Mouse (Mus musculus): ENCODE data around the gene Pou2f2. TPM values are rescaled to one million over a fixed set of nuclear protein-coding genes. Genes with fewer than 3 reads are reported as not detected.

Pou2f2 gene
- polyA plus RNA-seq, 1 experiment from 2014 or later: 0.55 TPM

- WGBS: 65% methylated on average over 12 of the region's 12 CpGs
- H3K27ac ChIP-seq: no peak overlapping the region
- no peaks in the 10 kb centered on the region for H3K36me3 ChIP-seq
- H3K4me2 ChIP-seq: no peak overlapping the region
- H3K27me3 ChIP-seq: no peaks in the 10 kb centered on the region
- 0 out of 2 replicates have a peak, but pooled peaks cover 7% of the 10 kb centered on the region for H3K4me1 ChIP-seq
- no peak overlapping the region for H3K4me3 ChIP-seq
- no peak overlapping the region for H3K9ac ChIP-seq
- ATAC-seq (ENCODE audit: borderline replicate concordance, extremely low read depth, low FRiP score, low TSS enrichment): no peak
- H3K9me3 ChIP-seq: no peaks in the 10 kb centered on the region
These were observed 70.2 kb downstream of the Pou2f2 start for GRCm38 (mm10) chr7:25109355-25109754.

GRCm38 (mm10) chr7:25106790-25107502 lies 72.6 kb downstream of the Pou2f2 start:
- WGBS: 34% methylated on average over 17 of the region's 17 CpGs
- Histone ChIP-seq H3K4me2 (no peak overlapping the region), H3K9me3 (no peaks in the 10 kb centered on the region), H3K4me1 (0 out of 2 replicates have a peak, but pooled peaks cover 7% of the 10 kb centered on the region), H3K27me3 (no peaks in the 10 kb centered on the region), H3K4me3 (no peak overlapping the region), H3K9ac (no peak overlapping the region), H3K36me3 (no peaks in the 10 kb centered on the region), H3K27ac (no peak overlapping the region)
- ATAC-seq (ENCODE audit: borderline replicate concordance, extremely low read depth, low FRiP score, low TSS enrichment): peak; percentile 15; the same call in 1 of the 2 replicates

- Histone ChIP-seq H3K4me1 (0 out of 2 replicates have a peak, but pooled peaks cover 7% of the 10 kb centered on the region), H3K9ac (no peak overlapping the region), H3K27me3 (no peaks in the 10 kb centered on the region), H3K4me2 (no peak overlapping the region), H3K27ac (no peak overlapping the region), H3K4me3 (no peak overlapping the region), H3K9me3 (no peaks in the 10 kb centered on the region), H3K36me3 (no peaks in the 10 kb centered on the region)
- no peak; the same call in 1 of the 2 replicates for ATAC-seq (ENCODE audit: borderline replicate concordance, extremely low read depth, low FRiP score, low TSS enrichment)
- 14% methylated on average over 17 of the region's 17 CpGs for WGBS
These were observed 73.9 kb downstream of the Pou2f2 start for GRCm38 (mm10) chr7:25105411-25106160.

- Histone ChIP-seq H3K4me3 (no peak overlapping the region), H3K4me1 (no peaks in the 10 kb centered on the region), H3K27ac (no peak overlapping the region), H3K27me3 (no peaks in the 10 kb centered on the region), H3K9me3 (no peaks in the 10 kb centered on the region), H3K4me2 (no peak overlapping the region), H3K9ac (no peak overlapping the region), H3K36me3 (no peaks in the 10 kb centered on the region)
- 39% methylated on average over 4 of the region's 4 CpGs for WGBS
- ATAC-seq (ENCODE audit: borderline replicate concordance, extremely low read depth, low FRiP score, low TSS enrichment): no peak
These were observed 79.9 kb downstream of the Pou2f2 start for GRCm38 (mm10) chr7:25099581-25099980.

GRCm38 (mm10) chr7:25098169-25098568 lies 81.4 kb downstream of the Pou2f2 start:
- Histone ChIP-seq H3K4me3 (no peak overlapping the region), H3K27me3 (no peaks in the 10 kb centered on the region), H3K27ac (no peak overlapping the region), H3K9ac (no peak overlapping the region), H3K4me1 (peaks cover 2% of the 10 kb centered on the region; the same call in 1 of the 2 replicates), H3K36me3 (no peaks in the 10 kb centered on the region), H3K9me3 (no peaks in the 10 kb centered on the region), H3K4me2 (no peak overlapping the region)
- 60% methylated on average over 3 of the region's 3 CpGs for WGBS
- ATAC-seq (ENCODE audit: borderline replicate concordance, extremely low read depth, low FRiP score, low TSS enrichment): no peak

- 26% methylated on average over 10 of the region's 10 CpGs for WGBS
- Histone ChIP-seq H3K4me2 (no peak overlapping the region), H3K9ac (no peak overlapping the region), H3K9me3 (no peaks in the 10 kb centered on the region), H3K4me1 (peaks cover 17% of the 10 kb centered on the region; the same call in 1 of the 2 replicates), H3K27me3 (no peaks in the 10 kb centered on the region), H3K36me3 (peaks cover 10% of the 10 kb centered on the region; the same call in 1 of the 2 replicates), H3K4me3 (no peak overlapping the region), H3K27ac (no peak overlapping the region)
- ATAC-seq (ENCODE audit: borderline replicate concordance, extremely low read depth, low FRiP score, low TSS enrichment): no peak
These were observed 89.7 kb downstream of the Pou2f2 start for GRCm38 (mm10) chr7:25089875-25090274.

- Histone ChIP-seq H3K27ac (no peak overlapping the region), H3K27me3 (no peaks in the 10 kb centered on the region), H3K9me3 (no peaks in the 10 kb centered on the region), H3K9ac (no peak overlapping the region), H3K36me3 (peaks cover 17% of the 10 kb centered on the region), H3K4me3 (no peak overlapping the region), H3K4me1 (peaks cover 17% of the 10 kb centered on the region; the same call in 1 of the 2 replicates), H3K4me2 (peak overlapping the region; percentile 19; the same call in 1 of the 2 replicates)
- ATAC-seq (ENCODE audit: borderline replicate concordance, extremely low read depth, low FRiP score, low TSS enrichment): no peak
- 20% methylated on average over 10 of the region's 11 CpGs for WGBS
These were observed 90.6 kb downstream of the Pou2f2 start for GRCm38 (mm10) chr7:25088968-25089367.

- 14% methylated on average over 10 of the region's 10 CpGs for WGBS
- H3K4me2 ChIP-seq: peak overlapping the region; percentile 19; the same call in 1 of the 2 replicates
- ATAC-seq (ENCODE audit: borderline replicate concordance, extremely low read depth, low FRiP score, low TSS enrichment): no peak
These were observed 91.0 kb downstream of the Pou2f2 start for GRCm38 (mm10) chr7:25088531-25088930.

GRCm38 (mm10) chr7:25087972-25088371 lies 91.6 kb downstream of the Pou2f2 start:
- Histone ChIP-seq H3K36me3 (peaks cover 27% of the 10 kb centered on the region), H3K4me2 (no peak overlapping the region), H3K9me3 (no peaks in the 10 kb centered on the region), H3K9ac (no peak overlapping the region), H3K4me1 (peaks cover 13% of the 10 kb centered on the region; the same call in 1 of the 2 replicates), H3K4me3 (no peak overlapping the region), H3K27ac (no peak overlapping the region), H3K27me3 (no peaks in the 10 kb centered on the region)
- no peak for ATAC-seq (ENCODE audit: borderline replicate concordance, extremely low read depth, low FRiP score, low TSS enrichment)
- 52% methylated on average over 5 of the region's 5 CpGs for WGBS

More at GRCm38 (mm10) chr7:25088531-25088930, 91.0 kb downstream of the Pou2f2 start:
- no peaks in the 10 kb centered on the region for H3K9me3 ChIP-seq
- no peak overlapping the region for H3K9ac ChIP-seq
- peaks cover 17% of the 10 kb centered on the region; the same call in 1 of the 2 replicates for H3K4me1 ChIP-seq
- H3K4me3 ChIP-seq: no peak overlapping the region
- H3K27me3 ChIP-seq: no peaks in the 10 kb centered on the region
- no peak overlapping the region for H3K27ac ChIP-seq
- H3K36me3 ChIP-seq: peaks cover 22% of the 10 kb centered on the region

GRCm38 (mm10) chr7:25087256-25087912 lies 92.1 kb downstream of the Pou2f2 start:
- no peak for ATAC-seq (ENCODE audit: borderline replicate concordance, extremely low read depth, low FRiP score, low TSS enrichment)
- WGBS: 55% methylated on average over 10 of the region's 10 CpGs
- peaks cover 33% of the 10 kb centered on the region for H3K36me3 ChIP-seq

GRCm38 (mm10) chr7:25086656-25087055 lies 92.9 kb downstream of the Pou2f2 start:
- H3K4me1 ChIP-seq: peaks cover 12% of the 10 kb centered on the region; the same call in 1 of the 2 replicates
- H3K27ac ChIP-seq: no peak overlapping the region
- H3K4me2 ChIP-seq: no peak overlapping the region
- WGBS: 59% methylated on average over 3 of the region's 3 CpGs
- H3K9ac ChIP-seq: no peak overlapping the region
- no peaks in the 10 kb centered on the region for H3K9me3 ChIP-seq
- H3K36me3 ChIP-seq: peaks cover 41% of the 10 kb centered on the region
- no peaks in the 10 kb centered on the region for H3K27me3 ChIP-seq
- ATAC-seq (ENCODE audit: borderline replicate concordance, extremely low read depth, low FRiP score, low TSS enrichment): no peak
- no peak overlapping the region for H3K4me3 ChIP-seq

More at GRCm38 (mm10) chr7:25087256-25087912, 92.1 kb downstream of the Pou2f2 start:
- Histone ChIP-seq H3K4me3 (no peak overlapping the region), H3K9me3 (no peaks in the 10 kb centered on the region), H3K27ac (no peak overlapping the region), H3K4me2 (no peak overlapping the region), H3K9ac (no peak overlapping the region), H3K27me3 (no peaks in the 10 kb centered on the region), H3K4me1 (peaks cover 12% of the 10 kb centered on the region; the same call in 1 of the 2 replicates)
